Mouse (Mus musculus) thymus, postnatal 36 days (tissue): Measurements from ENCODE around the gene Lpgat1.

Experiments
- DNase-seq, 2 experiments: peaks; one replicate each; pipeline ENCODE4 v3.0.0; 2022; ENCODE audit warnings: mixed read lengths in 2 of 2

Lpgat1 gene

GRCm38 (mm10) chr1:191737871-191738270 is 20.2 kb downstream of the Lpgat1 start:
- no peak for DNase-seq

- no peak for DNase-seq
Observed at GRCm38 (mm10) chr1:191738726-191739125, 21.1 kb downstream of the Lpgat1 start.

- DNase-seq: no peak
Observed at GRCm38 (mm10) chr1:191740587-191741361, 23.1 kb downstream of the Lpgat1 start.

GRCm38 (mm10) chr1:191741635-191742034 is 24.0 kb downstream of the Lpgat1 start:
- DNase-seq: no peak

- no peak for DNase-seq
Observed at GRCm38 (mm10) chr1:191748431-191748830, 30.8 kb downstream of the Lpgat1 start.

GRCm38 (mm10) chr1:191756520-191757199 is 39.0 kb downstream of the Lpgat1 start:
- no peak for DNase-seq

- DNase-seq: no peak
Observed at GRCm38 (mm10) chr1:191774106-191774505, 56.5 kb downstream of the Lpgat1 start.

GRCm38 (mm10) chr1:191775116-191775515 is 57.5 kb downstream of the Lpgat1 start:
- no peak for DNase-seq

GRCm38 (mm10) chr1:191777521-191777920 is 59.9 kb downstream of the Lpgat1 start:
- no peak for DNase-seq

GRCm38 (mm10) chr1:191780470-191780869 is 62.8 kb downstream of the Lpgat1 start:
- no peak for DNase-seq

- no peak for DNase-seq
Observed at GRCm38 (mm10) chr1:191785108-191785507, 67.5 kb downstream of the Lpgat1 start.

GRCm38 (mm10) chr1:191786255-191786654 is 68.6 kb downstream of the Lpgat1 start:
- DNase-seq: no peak

- no peak for DNase-seq
Observed at GRCm38 (mm10) chr1:191787379-191787778, 69.7 kb downstream of the Lpgat1 start.

- no peak for DNase-seq
Observed at GRCm38 (mm10) chr1:191792991-191793390, 75.4 kb downstream of the Lpgat1 start.

GRCm38 (mm10) chr1:191793888-191794532 is 76.4 kb downstream of the Lpgat1 start:
- DNase-seq: no peak

- no peak for DNase-seq
Observed at GRCm38 (mm10) chr1:191796238-191796896, 78.7 kb downstream of the Lpgat1 start.

- DNase-seq: no peak
Observed at GRCm38 (mm10) chr1:191802093-191802819, 84.6 kb downstream of the Lpgat1 start.

- no peak for DNase-seq
Observed at GRCm38 (mm10) chr1:191802820-191803655, 85.4 kb downstream of the Lpgat1 start.

- no peak for DNase-seq
Observed at GRCm38 (mm10) chr1:191804747-191805146, 87.1 kb downstream of the Lpgat1 start.

- no peak for DNase-seq
Observed at GRCm38 (mm10) chr1:191805788-191806187, 88.2 kb downstream of the Lpgat1 start.

GRCm38 (mm10) chr1:191806740-191807139 is 89.1 kb downstream of the Lpgat1 start:
- no peak for DNase-seq

GRCm38 (mm10) chr1:191807979-191808378 is 90.3 kb downstream of the Lpgat1 start:
- no peak for DNase-seq
